Mouse (Mus musculus): Measurements from ENCODE around the gene Noxred1. TPM values are rescaled to one million over a fixed set of nuclear protein-coding genes. Genes with fewer than 3 reads are reported as not detected.
"Not testable (repeated sequence)": the region's sequence is repeated elsewhere in the genome, so short reads cannot be mapped to it uniquely, and the experiment has no call there.

Noxred1 gene
- polyA plus RNA-seq, 1 experiment from 2014 or later = 0.94 TPM

DNA sequence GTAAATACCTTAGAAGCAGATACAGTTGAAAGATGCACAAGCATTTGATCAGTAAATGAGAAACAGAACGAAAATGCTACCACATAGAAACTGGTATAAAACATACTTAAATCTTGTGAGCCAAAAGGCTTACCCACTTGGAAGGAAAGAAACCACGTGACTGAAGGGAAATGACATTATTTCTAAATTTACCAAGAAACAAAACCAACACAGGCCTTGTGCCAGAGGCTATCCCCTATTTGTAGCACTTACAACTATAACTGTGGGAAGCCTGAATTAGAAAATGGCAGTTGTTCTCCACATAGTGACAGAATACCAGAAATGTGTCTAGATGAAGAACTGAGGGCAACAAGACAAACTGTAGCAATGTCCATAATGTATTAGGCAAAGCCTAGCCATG is 22.5 kb downstream of the Noxred1 start:
- Histone ChIP-seq H3K27me3 (replicated peaks; ENCODE audit: control insufficient read depth, insufficient read depth, low read length) (no peaks in the 10 kb centered on the region), H3K9ac (ENCODE audit: low read depth, low read length) (no peak overlapping the region), H3K36me3 (ENCODE audit: control insufficient read depth, insufficient read depth, low read length) (no peaks in the 10 kb centered on the region), H3K9me3 (ENCODE audit: control insufficient read depth, low read length) (no peaks in the 10 kb centered on the region), H3K4me3 (ENCODE audit: low read length) (no peak overlapping the region), H3K4me1 (ENCODE audit: control insufficient read depth, insufficient read depth, low read depth, low read length) (no peaks in the 10 kb centered on the region), H3K27ac (ENCODE audit: low read depth, low read length) (no peak overlapping the region), H3K4me2 (ENCODE audit: low read length) (no peak overlapping the region)
- no peak for ATAC-seq
- 80% methylated on average over 2 of the region's 2 CpGs for WGBS

DNA sequence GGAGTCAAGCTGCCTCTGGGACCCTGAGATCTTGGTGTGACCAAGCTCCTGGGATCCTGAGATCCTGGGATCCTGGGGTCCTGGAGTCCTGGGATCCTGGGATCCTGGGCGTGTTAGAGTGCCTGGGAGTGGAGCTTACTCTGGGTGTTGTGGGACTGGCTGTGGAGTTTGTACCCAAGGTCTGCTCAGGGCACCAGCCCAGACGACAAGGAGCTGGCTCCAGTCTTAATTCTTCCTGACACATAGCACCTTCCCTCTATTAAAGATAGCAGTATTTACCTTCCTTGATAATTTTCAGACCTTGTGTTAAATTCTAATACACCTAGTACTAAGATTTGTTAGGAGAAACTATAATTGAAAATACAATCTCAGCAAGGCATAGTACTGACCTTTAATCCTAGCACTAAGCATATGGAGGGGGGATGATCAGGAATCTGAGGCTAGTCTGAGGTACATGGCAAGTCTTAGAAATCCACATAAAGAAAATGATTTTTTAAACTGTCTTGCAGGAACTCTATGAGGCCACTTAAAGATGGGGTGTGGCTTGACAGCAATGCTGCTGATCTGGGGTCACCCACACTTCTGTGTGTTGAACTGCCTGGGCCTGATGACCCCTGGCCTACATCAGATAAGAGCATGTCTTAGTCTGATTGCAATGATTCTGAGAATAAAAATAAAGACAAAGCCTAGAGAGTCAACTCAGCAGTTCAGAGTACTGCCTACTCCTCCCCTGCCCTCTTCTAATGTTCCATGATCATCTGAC is 25.5 kb downstream of the Noxred1 start:
- Histone ChIP-seq H3K36me3 (ENCODE audit: control insufficient read depth, insufficient read depth, low read length) (no peaks in the 10 kb centered on the region), H3K27ac (ENCODE audit: low read depth, low read length) (no peak overlapping the region), H3K4me2 (ENCODE audit: low read length) (no peak overlapping the region), H3K4me3 (ENCODE audit: low read length) (no peak overlapping the region), H3K9me3 (ENCODE audit: control insufficient read depth, low read length) (no peaks in the 10 kb centered on the region), H3K27me3 (replicated peaks; ENCODE audit: control insufficient read depth, insufficient read depth, low read length) (no peaks in the 10 kb centered on the region), H3K9ac (ENCODE audit: low read depth, low read length) (no peak overlapping the region), H3K4me1 (ENCODE audit: control insufficient read depth, insufficient read depth, low read depth, low read length) (no peaks in the 10 kb centered on the region)
- ATAC-seq = no peak
- WGBS = 81% methylated on average over 2 of the region's 2 CpGs

DNA sequence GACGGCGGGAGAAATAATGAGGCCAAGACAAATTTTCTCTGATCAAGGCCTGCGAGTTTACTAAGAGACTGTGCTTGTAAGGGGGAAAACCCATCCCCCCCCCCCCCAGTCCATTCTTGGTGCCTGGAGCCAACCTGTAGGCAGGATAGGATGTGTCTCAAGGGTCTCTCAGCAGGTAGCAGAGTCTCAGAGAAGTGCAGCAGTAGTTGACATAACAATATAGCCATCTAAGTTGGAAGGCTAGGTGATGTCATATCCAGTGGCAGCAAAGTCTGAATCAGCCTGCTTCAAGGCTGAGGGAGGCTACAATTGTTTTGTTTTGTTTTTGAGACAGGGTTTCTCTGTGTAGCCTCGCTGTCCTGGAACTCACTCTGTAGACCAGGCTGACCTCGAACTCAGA is 32.7 kb downstream of the Noxred1 start:
- H3K4me2 ChIP-seq (ENCODE audit: low read length); H3K27me3 ChIP-seq (replicated peaks; ENCODE audit: control insufficient read depth, insufficient read depth, low read length); ATAC-seq; H3K9ac ChIP-seq (ENCODE audit: low read depth, low read length); H3K9me3 ChIP-seq (ENCODE audit: control insufficient read depth, low read length); H3K36me3 ChIP-seq (ENCODE audit: control insufficient read depth, insufficient read depth, low read length); H3K27ac ChIP-seq (ENCODE audit: low read depth, low read length); H3K4me1 ChIP-seq (ENCODE audit: control insufficient read depth, insufficient read depth, low read depth, low read length); H3K4me3 ChIP-seq (ENCODE audit: low read length): not testable (repeated sequence)
- 97% methylated on average over 5 of the region's 5 CpGs for WGBS

- no peak overlapping the region for H3K27ac ChIP-seq (ENCODE audit: low read depth, low read length)
- ATAC-seq = no peak
- no peaks in the 10 kb centered on the region for H3K9me3 ChIP-seq (ENCODE audit: control insufficient read depth, low read length)
- H3K4me1 ChIP-seq (ENCODE audit: control insufficient read depth, insufficient read depth, low read depth, low read length) = peaks cover 11% of the 10 kb centered on the region
- H3K4me3 ChIP-seq (ENCODE audit: low read length) = no peak overlapping the region
- no peaks in the 10 kb centered on the region for H3K36me3 ChIP-seq (ENCODE audit: control insufficient read depth, insufficient read depth, low read length)
- no peaks in the 10 kb centered on the region for H3K27me3 ChIP-seq (replicated peaks; ENCODE audit: control insufficient read depth, insufficient read depth, low read length)
- H3K4me2 ChIP-seq (ENCODE audit: low read length) = no peak overlapping the region
- WGBS = 72% methylated on average over 5 of the region's 5 CpGs
- H3K9ac ChIP-seq (ENCODE audit: low read depth, low read length) = no peak overlapping the region
Observed at GRCm38 (mm10) chr12:87201694-87202093, 36.8 kb downstream of the Noxred1 start.

DNA sequence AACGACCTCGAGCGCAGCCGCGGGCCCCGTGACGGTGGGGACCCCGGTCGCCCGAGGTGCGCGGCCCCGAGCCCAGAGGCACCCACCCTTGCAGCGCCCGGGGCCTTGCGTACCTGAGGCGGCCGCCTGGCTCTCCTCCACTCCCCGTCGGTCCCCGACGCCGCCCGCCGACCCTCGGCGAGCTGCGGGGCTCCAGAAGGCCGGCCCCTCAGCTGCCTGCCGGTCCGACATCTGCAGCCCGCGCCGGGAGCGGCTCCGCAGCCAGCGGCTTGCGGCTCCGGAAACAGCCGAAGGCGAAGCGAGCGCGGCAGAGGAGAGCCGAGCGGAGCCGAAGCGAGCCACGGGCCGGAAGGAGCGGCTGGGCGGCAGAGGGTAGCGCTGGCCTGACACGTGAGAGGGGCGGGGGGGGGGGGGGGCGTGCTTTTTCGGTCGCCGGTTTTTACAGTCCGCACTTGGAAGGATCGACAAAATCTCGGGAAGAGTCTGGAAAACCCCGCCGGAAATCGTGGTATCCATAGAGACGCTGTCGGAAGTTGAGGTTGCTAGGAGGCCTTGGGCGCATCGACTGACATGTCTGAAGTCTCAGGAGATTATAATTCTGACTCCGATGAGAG is 38.5 kb downstream of the Noxred1 start, which contains the start of gene Tmed8:
Gene Tmed8 (minus strand): TSS at position 482 of the 614 bp plus-strand sequence.
- Histone ChIP-seq H3K36me3 (ENCODE audit: control insufficient read depth, insufficient read depth, low read length) (no peaks in the 10 kb centered on the region), H3K9ac (ENCODE audit: low read depth, low read length) (peak within 1 kb of the TSS; percentile 96), H3K4me2 (ENCODE audit: low read length) (peak within 1 kb of the TSS; percentile 77), H3K4me1 (ENCODE audit: control insufficient read depth, insufficient read depth, low read depth, low read length) (peaks cover 11% of the 10 kb centered on the region), H3K27me3 (replicated peaks; ENCODE audit: control insufficient read depth, insufficient read depth, low read length) (no peaks in the 10 kb centered on the region), H3K4me3 (ENCODE audit: low read length) (peak within 1 kb of the TSS; percentile 72), H3K27ac (ENCODE audit: low read depth, low read length) (peak within 1 kb of the TSS; percentile 94), H3K9me3 (ENCODE audit: control insufficient read depth, low read length) (no peaks in the 10 kb centered on the region)
- peak; percentile 96 for ATAC-seq
- WGBS = under 1% methylated on average over 57 of the region's 70 CpGs

DNA sequence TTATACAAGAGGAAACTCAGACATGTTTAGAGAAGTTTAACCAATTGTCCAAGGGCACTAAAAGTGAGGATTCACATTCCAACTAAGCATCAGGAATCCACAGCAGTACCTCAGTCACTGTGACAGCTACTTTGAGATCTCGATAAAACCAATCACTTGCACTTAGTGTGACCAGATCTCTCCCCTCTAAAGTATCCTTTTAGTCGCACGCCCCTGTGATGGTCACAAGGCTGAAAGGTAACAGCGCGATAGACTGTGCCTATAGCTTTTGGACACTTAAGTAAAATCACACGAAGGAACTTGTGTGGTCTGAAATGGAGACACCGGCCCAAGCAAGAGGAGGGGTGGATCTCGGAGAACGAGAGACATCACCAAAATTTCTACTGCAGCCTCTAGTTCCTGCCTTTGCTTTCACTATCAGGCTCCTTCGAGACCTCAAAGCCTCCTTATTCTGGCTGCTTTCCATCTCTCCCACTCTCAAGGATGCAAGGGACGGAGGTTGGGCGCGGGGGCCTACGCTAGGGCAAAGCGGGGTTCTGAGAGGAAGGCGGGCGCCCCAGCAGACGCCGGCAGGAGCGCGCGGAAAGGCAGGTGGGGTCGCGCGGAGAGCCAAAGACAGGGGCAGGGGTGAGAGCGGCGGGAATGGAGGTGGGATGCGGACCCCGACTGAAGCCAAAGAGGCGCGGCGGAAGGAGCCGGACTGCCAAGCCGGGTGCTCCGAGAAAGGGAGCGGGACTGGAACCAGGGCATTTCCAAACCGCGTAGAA is 39.1 kb downstream of the Noxred1 start, which contains the start of gene Samd15:
Gene Samd15 (plus strand): TSS at position 518 of the 767 bp plus-strand sequence.
- peak; percentile 5 for ATAC-seq
- Histone ChIP-seq H3K27me3 (replicated peaks; ENCODE audit: control insufficient read depth, insufficient read depth, low read length) (no peaks in the 10 kb centered on the region), H3K4me2 (ENCODE audit: low read length) (peak within 1 kb of the TSS; percentile 77), H3K27ac (ENCODE audit: low read depth, low read length) (peak within 1 kb of the TSS; percentile 94), H3K4me3 (ENCODE audit: low read length) (peak within 1 kb of the TSS; percentile 72), H3K4me1 (ENCODE audit: control insufficient read depth, insufficient read depth, low read depth, low read length) (peaks cover 11% of the 10 kb centered on the region), H3K9me3 (ENCODE audit: control insufficient read depth, low read length) (no peaks in the 10 kb centered on the region), H3K36me3 (ENCODE audit: control insufficient read depth, insufficient read depth, low read length) (no peaks in the 10 kb centered on the region), H3K9ac (ENCODE audit: low read depth, low read length) (peak within 1 kb of the TSS; percentile 96)
- WGBS = 1% methylated on average over 33 of the region's 38 CpGs

DNA sequence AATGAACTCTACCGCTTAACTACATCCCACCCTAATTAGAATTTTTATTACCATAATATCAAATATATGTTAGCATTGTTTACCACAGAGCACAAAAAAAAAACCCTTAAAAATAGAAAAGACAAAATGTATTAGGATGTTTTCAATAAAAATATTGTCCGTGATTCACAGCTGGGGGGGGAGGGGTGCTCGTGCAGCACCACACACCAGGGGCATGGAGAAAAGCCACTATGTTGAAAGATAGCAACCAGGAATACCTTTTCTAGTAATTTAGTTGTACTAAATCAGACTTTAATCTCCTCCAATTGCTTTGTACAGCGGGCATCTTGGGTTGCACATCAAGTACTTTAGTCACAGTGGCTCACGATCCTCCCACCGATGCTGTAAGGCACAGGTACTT is 39.7 kb downstream of the Noxred1 start:
- ATAC-seq = no peak
- peak overlapping the region; percentile 77 for H3K4me2 ChIP-seq (ENCODE audit: low read length)
- H3K9ac ChIP-seq (ENCODE audit: low read depth, low read length) = no peak overlapping the region
- H3K36me3 ChIP-seq (ENCODE audit: control insufficient read depth, insufficient read depth, low read length) = no peaks in the 10 kb centered on the region
- WGBS = 44% methylated on average over 6 of the region's 6 CpGs
- no peaks in the 10 kb centered on the region for H3K9me3 ChIP-seq (ENCODE audit: control insufficient read depth, low read length)
- H3K27ac ChIP-seq (ENCODE audit: low read depth, low read length) = no peak overlapping the region
- peaks cover 11% of the 10 kb centered on the region for H3K4me1 ChIP-seq (ENCODE audit: control insufficient read depth, insufficient read depth, low read depth, low read length)
- H3K4me3 ChIP-seq (ENCODE audit: low read length) = peak overlapping the region; percentile 72
- H3K27me3 ChIP-seq (replicated peaks; ENCODE audit: control insufficient read depth, insufficient read depth, low read length) = no peaks in the 10 kb centered on the region

DNA sequence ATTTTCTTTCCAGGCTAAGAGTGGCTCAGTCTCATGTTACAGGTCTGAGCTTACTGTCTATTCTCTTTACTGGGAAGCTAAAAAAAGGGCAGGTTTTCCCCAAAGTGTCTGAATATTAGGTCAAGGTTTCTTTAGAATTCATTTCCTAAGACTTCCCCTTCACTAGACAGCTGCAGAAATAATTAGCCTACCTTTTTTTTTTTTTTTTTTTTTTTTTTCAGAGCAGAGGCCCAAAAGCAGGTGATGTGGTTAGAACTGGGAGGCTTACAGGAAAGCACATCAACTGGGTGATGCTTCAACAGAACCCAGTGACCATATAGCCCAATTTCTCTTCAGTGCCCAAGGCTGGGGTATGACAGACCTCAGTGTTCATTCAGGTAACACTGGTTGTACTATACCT is 42.2 kb downstream of the Noxred1 start:
- no peaks in the 10 kb centered on the region for H3K27me3 ChIP-seq (replicated peaks; ENCODE audit: control insufficient read depth, insufficient read depth, low read length)
- no peak overlapping the region for H3K4me2 ChIP-seq (ENCODE audit: low read length)
- no peak overlapping the region for H3K9ac ChIP-seq (ENCODE audit: low read depth, low read length)
- no peak overlapping the region for H3K27ac ChIP-seq (ENCODE audit: low read depth, low read length)
- ATAC-seq = no peak
- H3K9me3 ChIP-seq (ENCODE audit: control insufficient read depth, low read length) = no peaks in the 10 kb centered on the region
- no peaks in the 10 kb centered on the region for H3K36me3 ChIP-seq (ENCODE audit: control insufficient read depth, insufficient read depth, low read length)
- peaks cover 11% of the 10 kb centered on the region for H3K4me1 ChIP-seq (ENCODE audit: control insufficient read depth, insufficient read depth, low read depth, low read length)
- H3K4me3 ChIP-seq (ENCODE audit: low read length) = no peak overlapping the region

GRCm38 (mm10) chr12:87195069-87195468 is 43.5 kb downstream of the Noxred1 start:
- Histone ChIP-seq H3K4me1 (ENCODE audit: control insufficient read depth, insufficient read depth, low read depth, low read length) (peaks cover 8% of the 10 kb centered on the region; the same call in 1 of the 2 replicates), H3K27ac (ENCODE audit: low read depth, low read length) (no peak overlapping the region), H3K9me3 (ENCODE audit: control insufficient read depth, low read length) (no peaks in the 10 kb centered on the region), H3K9ac (ENCODE audit: low read depth, low read length) (no peak overlapping the region), H3K4me2 (ENCODE audit: low read length) (no peak overlapping the region), H3K36me3 (ENCODE audit: control insufficient read depth, insufficient read depth, low read length) (no peaks in the 10 kb centered on the region), H3K4me3 (ENCODE audit: low read length) (no peak overlapping the region), H3K27me3 (replicated peaks; ENCODE audit: control insufficient read depth, insufficient read depth, low read length) (no peaks in the 10 kb centered on the region)
- no peak for ATAC-seq
- WGBS = 79% methylated on average over 1 of the region's 1 CpGs

All from hindbrain, embryonic 16.5 days (tissue).